Mouse (Mus musculus) T-cell, adult 2 months (primary cell): Measurements from ENCODE around the gene Twsg1.
A peak's percentile ranks its signal among the peaks of the same experiment; 100 is the strongest.
"Not testable (repeated sequence)": the region's sequence is repeated elsewhere in the genome, so short reads cannot be mapped to it uniquely, and the experiment has no call there.

Experiments used
- DNase-seq: peaks from one replicate; pipeline ENCODE4 v3.0.0; 2022; ENCODE audit warnings: low spot score

Gene Twsg1

DNA sequence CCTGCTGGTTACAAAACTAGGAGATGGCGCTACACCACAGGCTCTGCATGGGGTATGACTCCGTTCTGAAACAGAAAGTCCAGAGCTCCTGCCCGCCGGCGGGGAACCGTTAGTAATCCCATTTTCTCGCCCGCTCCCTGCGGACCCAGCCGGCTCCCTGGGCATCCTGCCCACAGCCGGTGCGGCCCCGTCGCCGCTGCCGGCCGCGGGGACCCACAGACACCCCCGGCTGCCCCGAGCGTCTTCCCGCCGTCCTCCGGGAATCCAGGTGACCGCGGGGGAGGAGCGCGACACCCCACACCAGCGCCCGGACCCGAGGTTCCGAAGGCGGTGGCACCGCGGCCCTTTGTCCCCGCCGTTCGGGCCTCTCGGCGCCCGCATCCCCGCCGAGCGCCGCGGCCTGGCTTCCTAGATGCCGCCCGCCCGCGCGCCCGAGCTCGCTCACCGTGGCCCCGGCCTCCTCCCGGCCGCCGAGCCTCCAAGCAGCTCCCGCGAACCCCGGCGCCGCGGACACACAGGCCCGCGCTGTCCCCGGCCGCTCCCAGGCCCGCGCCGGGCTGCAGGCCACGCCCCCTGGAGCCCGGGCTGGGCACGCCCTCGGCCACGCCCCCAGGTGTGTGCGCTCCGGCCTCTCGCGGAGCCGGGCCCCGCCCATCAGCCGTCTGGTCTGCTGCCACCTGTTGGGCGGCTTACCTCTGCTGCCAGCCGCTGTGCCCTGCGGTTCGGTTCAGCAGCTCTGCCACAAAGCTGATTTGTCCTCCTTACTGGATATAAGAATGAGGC, at the start of gene Twsg1:
TSS of gene Twsg1 (minus strand) at position 605 of the 783 bp plus-strand sequence.
- peak; percentile 95 for DNase-seq

- no peak for DNase-seq
Observed at GRCm38 (mm10) chr17:65988151-65988820, 37.3 kb upstream of the Twsg1 start.

- not testable (repeated sequence) for DNase-seq
Observed at GRCm38 (mm10) chr17:65976720-65977119, 25.7 kb upstream of the Twsg1 start.

GRCm38 (mm10) chr17:65967751-65968150, 16.7 kb upstream of the Twsg1 start:
- no peak for DNase-seq

GRCm38 (mm10) chr17:65962263-65962662, 11.2 kb upstream of the Twsg1 start:
- no peak for DNase-seq

GRCm38 (mm10) chr17:65961606-65962136, 10.6 kb upstream of the Twsg1 start:
- peak; percentile 44 for DNase-seq

- DNase-seq: no peak
Observed at GRCm38 (mm10) chr17:65959011-65959410, 8.0 kb upstream of the Twsg1 start.

DNA sequence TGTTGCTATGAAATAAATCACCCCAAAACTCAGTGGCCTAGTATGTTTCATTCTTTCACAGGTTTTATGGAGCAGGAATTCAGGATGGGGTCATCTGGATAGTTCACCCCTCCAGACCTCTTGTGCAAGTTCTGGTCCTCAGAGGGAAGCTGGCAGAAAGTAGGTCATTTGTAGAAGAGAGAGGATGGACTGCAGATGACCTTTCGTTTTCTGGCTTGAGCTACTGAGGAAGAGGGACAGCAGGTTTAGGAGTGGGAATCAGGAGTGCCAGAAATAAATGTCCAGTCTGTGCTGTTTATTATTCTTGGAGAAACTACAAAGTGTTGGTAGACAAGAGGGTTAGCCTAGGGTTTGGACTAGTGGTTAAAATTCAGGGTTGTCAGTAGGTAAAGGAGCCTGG, 7.3 kb upstream of the Twsg1 start:
- no peak for DNase-seq

GRCm38 (mm10) chr17:65957782-65958325, 6.8 kb upstream of the Twsg1 start:
- DNase-seq: peak; percentile 27

GRCm38 (mm10) chr17:65956993-65957781, 6.2 kb upstream of the Twsg1 start:
- no peak for DNase-seq

- no peak for DNase-seq
Observed at GRCm38 (mm10) chr17:65956140-65956539, 5.1 kb upstream of the Twsg1 start.

DNA sequence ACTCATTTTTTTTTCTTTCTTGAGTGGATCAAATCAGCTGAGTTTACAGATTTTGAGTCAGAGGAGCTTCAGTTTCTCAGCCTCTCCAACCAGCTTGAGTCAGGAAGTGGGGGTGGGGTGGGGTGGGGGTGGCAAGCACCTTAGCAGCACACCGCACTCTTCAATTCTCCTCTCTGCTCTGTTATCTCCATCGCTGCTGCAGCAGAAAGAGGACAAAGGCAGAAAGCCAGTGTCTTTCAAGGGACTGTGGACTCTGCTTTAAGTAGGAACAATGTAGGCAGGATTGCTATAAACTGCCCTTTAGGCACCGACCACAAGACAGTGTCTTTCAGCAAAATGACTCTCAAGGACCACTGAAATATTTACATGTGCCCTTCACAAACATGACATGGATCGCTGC, 2.9 kb upstream of the Twsg1 start:
- DNase-seq: peak; percentile 12

DNA sequence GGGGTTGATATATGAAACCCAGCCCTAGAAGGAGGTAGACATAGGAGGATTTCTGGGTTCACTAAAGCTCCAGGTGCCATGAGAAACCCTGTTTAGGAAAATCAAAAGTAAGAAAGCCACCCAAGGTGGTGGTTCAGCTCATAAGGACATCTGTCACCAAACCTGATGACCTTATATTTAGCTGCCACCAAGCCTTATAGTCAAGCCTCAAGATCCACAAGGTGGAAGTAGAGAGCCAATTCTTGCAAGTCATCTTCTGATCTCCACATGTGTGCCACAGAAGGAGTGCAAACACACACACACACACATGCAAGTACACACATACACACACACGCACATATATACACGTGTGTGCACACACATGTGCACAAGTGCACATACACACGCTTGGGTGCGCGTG, 1.1 kb upstream of the Twsg1 start:
- DNase-seq: peak; percentile 32

- DNase-seq: no peak
Observed at GRCm38 (mm10) chr17:65950183-65950582, 843 bp downstream of the Twsg1 start.

GRCm38 (mm10) chr17:65947307-65947706, 3.7 kb downstream of the Twsg1 start:
- no peak for DNase-seq

DNA sequence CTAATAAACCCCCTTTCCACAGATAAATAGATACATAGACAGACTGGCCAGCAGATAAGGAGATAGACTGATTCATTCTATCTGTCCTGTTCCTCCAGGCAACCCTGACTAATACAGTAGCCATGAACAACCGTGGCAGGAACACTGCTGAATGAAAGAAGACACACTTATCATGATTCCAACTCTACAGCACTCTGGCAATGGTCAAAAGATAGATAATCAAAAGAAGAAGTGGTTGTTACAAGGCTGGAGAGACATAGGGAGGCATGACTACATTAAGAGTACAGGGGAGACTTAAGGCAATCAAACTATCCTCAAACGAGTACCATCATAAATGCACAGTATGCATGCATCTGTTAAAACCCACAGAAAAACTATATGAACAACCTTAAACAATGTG, 5.6 kb downstream of the Twsg1 start:
- no peak for DNase-seq

GRCm38 (mm10) chr17:65942394-65942793, 8.6 kb downstream of the Twsg1 start:
- no peak for DNase-seq

DNA sequence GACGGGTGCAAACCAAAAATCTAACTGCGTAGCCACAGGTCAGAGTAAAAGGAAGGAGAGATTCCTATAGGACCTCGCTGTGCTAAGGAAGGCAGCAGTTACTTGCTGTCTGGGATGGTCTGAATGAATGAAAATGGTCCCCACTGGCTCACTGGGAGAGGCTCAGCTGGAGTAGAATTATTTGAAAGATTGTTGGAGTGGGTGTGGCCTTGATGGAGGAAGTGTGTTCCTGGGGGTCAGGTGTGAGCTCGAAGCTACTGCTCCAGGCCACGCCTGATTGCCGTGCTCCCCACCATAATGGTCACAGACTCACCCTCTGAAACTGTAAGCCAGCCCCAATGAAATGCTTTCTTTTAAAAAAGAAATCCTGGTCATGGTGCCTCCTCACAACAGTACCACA, 9.8 kb downstream of the Twsg1 start:
- no peak for DNase-seq

GRCm38 (mm10) chr17:65940221-65940620, 10.8 kb downstream of the Twsg1 start:
- DNase-seq: no peak

- DNase-seq: no peak
Observed at GRCm38 (mm10) chr17:65939461-65940192, 11.4 kb downstream of the Twsg1 start.

DNA sequence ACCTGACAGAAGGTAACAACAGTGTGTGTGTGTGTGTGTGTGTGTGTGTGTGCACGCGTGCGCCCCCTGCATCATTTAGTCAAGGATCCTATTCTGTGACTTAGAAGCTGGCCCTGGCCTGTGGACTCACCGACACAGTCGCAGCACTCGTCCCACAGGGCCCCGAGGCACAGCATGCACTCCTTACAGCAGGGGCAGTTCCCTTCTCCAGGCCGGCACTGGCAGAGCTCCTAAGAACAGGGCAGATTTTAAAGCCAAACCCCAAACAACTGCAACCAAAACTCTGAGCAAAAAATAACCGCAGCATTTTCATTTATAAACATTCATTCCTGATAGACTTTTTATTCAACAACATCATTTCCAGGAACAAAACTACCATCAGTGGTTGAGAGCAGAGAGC, 13.4 kb downstream of the Twsg1 start:
- DNase-seq: no peak
